In genomic region chr12:109608576-109609440, GRCm38 (mm10) we compare ENCODE assay signal across 8 mouse cellular contexts. TPM values are rescaled to one million over a fixed set of nuclear protein-coding genes. Genes with fewer than 3 reads are reported as not detected.
DNase-seq lines count a peak whose midpoint lies in the region; ATAC-seq lines count a peak whose summit lies in the region.

No protein-coding gene starts in this region.

- peaks cover 17% of the 10 kb centered on the region for H3K27me3 ChIP-seq in hindbrain, embryonic 10.5 days (ENCODE audit: insufficient read depth, poor library complexity, severe bottlenecking)
- no peaks in the 10 kb centered on the region for H3K27me3 ChIP-seq in hindbrain, embryonic 16.5 days (replicated peaks; ENCODE audit: control insufficient read depth, insufficient read depth, low read length)
- 0 out of 2 replicates have a peak, but pooled peaks cover 2% of the 10 kb centered on the region for H3K27me3 ChIP-seq in midbrain, embryonic 11.5 days (ENCODE audit: control insufficient read depth, insufficient read depth, low read length)

- 55% methylated on average over 13 of the region's 13 CpGs for WGBS in hindbrain, embryonic 10.5 days
- WGBS in hindbrain, embryonic 16.5 days: 53% methylated on average over 13 of the region's 13 CpGs
- WGBS in midbrain, embryonic 11.5 days: 55% methylated on average over 13 of the region's 13 CpGs

- no peak overlapping the region for H3K4me2 ChIP-seq in hindbrain, embryonic 16.5 days (ENCODE audit: low read length)
- H3K4me2 ChIP-seq in midbrain, embryonic 11.5 days: no peak overlapping the region

- peaks cover 30% of the 10 kb centered on the region for H3K9me3 ChIP-seq in hindbrain, embryonic 10.5 days
- H3K9me3 ChIP-seq in hindbrain, embryonic 16.5 days (ENCODE audit: control insufficient read depth, low read length): no peaks in the 10 kb centered on the region
- H3K9me3 ChIP-seq in midbrain, embryonic 11.5 days (ENCODE audit: control insufficient read depth, low read length): peaks cover 7% of the 10 kb centered on the region

- peaks cover 57% of the 10 kb centered on the region for H3K4me1 ChIP-seq in hindbrain, embryonic 10.5 days (replicated peaks)
- H3K4me1 ChIP-seq in hindbrain, embryonic 16.5 days (ENCODE audit: control insufficient read depth, insufficient read depth, low read depth, low read length): peaks cover 3% of the 10 kb centered on the region; the same call in 1 of the 2 replicates
- H3K4me1 ChIP-seq in midbrain, embryonic 11.5 days (ENCODE audit: control insufficient read depth, insufficient read depth, low read length): peaks cover 17% of the 10 kb centered on the region

- H3K27ac ChIP-seq in hindbrain, embryonic 10.5 days: peak overlapping the region; percentile 51
- no peak overlapping the region; the same call in 1 of the 2 replicates for H3K27ac ChIP-seq in hindbrain, embryonic 16.5 days (ENCODE audit: low read depth, low read length)
- no peak overlapping the region; the same call in 1 of the 2 replicates for H3K27ac ChIP-seq in midbrain, embryonic 11.5 days (ENCODE audit: low read depth, low read length)

- peaks cover 94% of the 10 kb centered on the region for H3K36me3 ChIP-seq in hindbrain, embryonic 10.5 days
- peaks cover 22% of the 10 kb centered on the region for H3K36me3 ChIP-seq in hindbrain, embryonic 16.5 days (ENCODE audit: control insufficient read depth, insufficient read depth, low read length)
- peaks cover 23% of the 10 kb centered on the region for H3K36me3 ChIP-seq in midbrain, embryonic 11.5 days (ENCODE audit: control insufficient read depth, insufficient read depth, low read length)

- no peak for ATAC-seq in hindbrain, embryonic 16.5 days
- ATAC-seq in midbrain, embryonic 11.5 days (ENCODE audit: low FRiP score): no peak

- peak; percentile 39 for DNase-seq in hindbrain, embryonic 10.5 days (ENCODE audit: low spot score)
- DNase-seq in B cell, adult 2 months: peak; percentile 32 to 36
- DNase-seq in adrenal gland, postnatal 10 days: peak; percentile 65
- peak; percentile 48 for DNase-seq in liver
- DNase-seq in right cerebral cortex, postnatal 25 days: no peak
- DNase-seq in urinary bladder, postnatal 25 days (ENCODE audit: low spot score): no peak
- DNase-seq in midbrain, embryonic 11.5 days (ENCODE audit: low spot score, missing footprints): no peak

- H3K9ac ChIP-seq in hindbrain, embryonic 16.5 days (ENCODE audit: low read depth, low read length): no peak overlapping the region
- H3K9ac ChIP-seq in midbrain, embryonic 11.5 days (ENCODE audit: low read length): no peak overlapping the region

- no peak overlapping the region for H3K4me3 ChIP-seq in hindbrain, embryonic 10.5 days
- H3K4me3 ChIP-seq in hindbrain, embryonic 16.5 days (ENCODE audit: low read length): no peak overlapping the region
- H3K4me3 ChIP-seq in midbrain, embryonic 11.5 days (ENCODE audit: low read depth, low read length): no peak overlapping the region

RNA-seq across cellular contexts. Expression of gene Rtl1, which starts 8.7 kb away (rescaled TPM):
- polyA plus RNA-seq in hindbrain, embryonic 10.5 days (2016; fragmentation: Nextera tagmentation; extraction: Ambion mirVana): 0.63 and 0.73 TPM in 2 replicates
- polyA plus RNA-seq in hindbrain, embryonic 16.5 days (2015; fragmentation: Nextera tagmentation; extraction: Ambion mirVana): 1.7 and 2.2 TPM in 2 replicates
- total RNA-seq in adrenal gland, postnatal 10 days (2021): 1 to 10 TPM; 4.4 to 4.5 TPM
- polyA plus RNA-seq in midbrain, embryonic 11.5 days (2014; fragmentation: Nextera tagmentation; extraction: Ambion mirVana): 0.32 and 0.59 TPM in 2 replicates

Comparison
In these comparisons a context has a peak if more than half of its experiments do, and no peak if none do; other contexts are left out.
1. DNase-seq: peak in hindbrain, embryonic 10.5 days (single experiment), B cell, adult 2 months (2 of 2), adrenal gland, postnatal 10 days (single experiment) and liver (single experiment); none in right cerebral cortex, postnatal 25 days (single experiment), urinary bladder, postnatal 25 days (single experiment) and midbrain, embryonic 11.5 days (single experiment).